Comparison of ENCODE assay signal across 8 mouse cellular contexts in the genomic region with DNA sequence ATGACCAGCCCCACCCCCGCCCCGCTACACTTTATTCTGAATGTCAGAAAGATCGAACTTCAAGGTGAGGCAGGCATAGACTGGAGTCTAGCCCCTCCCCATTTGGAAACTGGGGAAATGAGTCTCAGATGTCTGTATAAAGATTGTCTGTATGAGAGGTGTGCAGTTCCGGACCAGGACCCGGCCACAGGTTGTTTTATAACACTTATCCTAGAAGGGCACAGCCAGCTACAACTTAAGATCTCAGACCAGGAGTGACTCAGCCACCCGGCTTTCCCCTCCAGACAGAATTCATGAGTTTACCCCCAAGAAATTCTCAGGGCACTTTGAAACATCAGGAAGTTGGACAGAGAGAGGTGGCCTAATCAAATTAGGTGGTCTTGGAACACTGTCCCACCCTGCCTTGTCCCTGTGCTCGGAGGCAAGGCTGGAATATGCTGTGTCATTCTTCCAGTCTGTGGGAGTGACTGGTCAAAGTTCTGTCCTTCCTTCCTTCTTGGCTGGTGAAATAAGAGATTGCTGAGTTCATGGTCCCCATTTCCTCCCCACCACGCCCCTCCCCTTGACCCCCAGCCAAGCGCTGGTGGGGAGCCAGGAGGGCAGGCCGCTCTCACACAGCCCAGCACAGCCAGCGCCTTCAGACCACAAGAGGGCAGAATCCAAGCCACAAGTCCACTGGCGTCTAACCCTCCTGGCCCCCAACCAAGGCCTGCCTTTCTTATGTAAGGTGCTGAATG. TPM values are rescaled to one million over a fixed set of nuclear protein-coding genes. Genes with fewer than 3 reads are reported as not detected.
A peak's percentile ranks its signal among the peaks of the same experiment; 100 is the strongest.
DNase-seq lines count a peak whose midpoint lies in the region; ATAC-seq and TF ChIP-seq lines count a peak whose summit lies in the region.

No protein-coding gene starts in this region.

- peak; percentile 78; the same call in 1 of the 2 replicates for ATAC-seq in hindbrain, embryonic 15.5 days (ENCODE audit: low FRiP score, low read depth)
- ATAC-seq in hindbrain, embryonic 13.5 days (ENCODE audit: low FRiP score), result no peak
- peak; percentile 88 for ATAC-seq in kidney, embryonic 14.5 days (ENCODE audit: low FRiP score, low TSS enrichment)
- ATAC-seq in limb, embryonic 13.5 days (ENCODE audit: low FRiP score, low read depth), result 0 out of 2 replicates have a peak, but pooled peaks have one; percentile 36

- no peak for TF ChIP-seq POLR2A in testis, adult 2 months (IDR thresholded peaks at IDR 0.05; ENCODE audit: control insufficient read depth, low read depth, low read length)

- H3K9ac ChIP-seq in hindbrain, embryonic 15.5 days, result no peak overlapping the region
- no peak overlapping the region for H3K9ac ChIP-seq in hindbrain, embryonic 13.5 days
- no peak overlapping the region for H3K9ac ChIP-seq in kidney, embryonic 14.5 days (ENCODE audit: low read depth, low read length)
- no peak overlapping the region for H3K9ac ChIP-seq in limb, embryonic 13.5 days

- H3K4me1 ChIP-seq in hindbrain, embryonic 15.5 days (replicated peaks), result no peaks in the 10 kb centered on the region
- 0 out of 2 replicates have a peak, but pooled peaks cover 8% of the 10 kb centered on the region for H3K4me1 ChIP-seq in hindbrain, embryonic 13.5 days (replicated peaks)
- H3K4me1 ChIP-seq in kidney, embryonic 14.5 days (ENCODE audit: control insufficient read depth, insufficient read depth, low read length), result peaks cover 16% of the 10 kb centered on the region
- peaks cover 15% of the 10 kb centered on the region for H3K4me1 ChIP-seq in limb, embryonic 13.5 days
- peaks cover 18% of the 10 kb centered on the region for H3K4me1 ChIP-seq in testis, adult 2 months (ENCODE audit: control insufficient read depth, insufficient read depth, low read length)

- no peak overlapping the region for H3K4me3 ChIP-seq in hindbrain, embryonic 15.5 days
- H3K4me3 ChIP-seq in hindbrain, embryonic 13.5 days, result no peak overlapping the region
- no peak overlapping the region for H3K4me3 ChIP-seq in kidney, embryonic 14.5 days (ENCODE audit: low read length)
- H3K4me3 ChIP-seq in limb, embryonic 13.5 days, result no peak overlapping the region
- H3K4me3 ChIP-seq in testis, adult 2 months (ENCODE audit: control insufficient read depth, low read depth, low read length), result no peak overlapping the region

- H3K36me3 ChIP-seq in hindbrain, embryonic 15.5 days, result peaks cover 15% of the 10 kb centered on the region
- peaks cover 20% of the 10 kb centered on the region for H3K36me3 ChIP-seq in hindbrain, embryonic 13.5 days
- peaks cover 6% of the 10 kb centered on the region for H3K36me3 ChIP-seq in kidney, embryonic 14.5 days (ENCODE audit: control insufficient read depth, insufficient read depth, low read length)
- peaks cover 22% of the 10 kb centered on the region for H3K36me3 ChIP-seq in limb, embryonic 13.5 days
- H3K36me3 ChIP-seq in testis, adult 2 months (ENCODE audit: control insufficient read depth, insufficient read depth, low read length), result no peaks in the 10 kb centered on the region

- no peaks in the 10 kb centered on the region for H3K27me3 ChIP-seq in hindbrain, embryonic 15.5 days
- H3K27me3 ChIP-seq in hindbrain, embryonic 13.5 days, result no peaks in the 10 kb centered on the region
- H3K27me3 ChIP-seq in kidney, embryonic 14.5 days (ENCODE audit: control insufficient read depth, insufficient read depth, low read length), result no peaks in the 10 kb centered on the region
- H3K27me3 ChIP-seq in limb, embryonic 13.5 days, result no peaks in the 10 kb centered on the region
- no peaks in the 10 kb centered on the region for H3K27me3 ChIP-seq in testis, adult 2 months (ENCODE audit: control insufficient read depth, insufficient read depth, low read length)

- peak; percentile 79 to 83 for DNase-seq in cerebellum, postnatal 10 days
- peak; percentile 77 for DNase-seq in gonadal fat pad, adult 2 months (ENCODE audit: low read depth)
- peak; percentile 67 to 68 for DNase-seq in natural killer cell, adult 2 months (ENCODE audit: low spot score in 2 of 2)

- H3K4me2 ChIP-seq in hindbrain, embryonic 15.5 days, result no peak overlapping the region
- no peak overlapping the region for H3K4me2 ChIP-seq in hindbrain, embryonic 13.5 days
- no peak overlapping the region for H3K4me2 ChIP-seq in kidney, embryonic 14.5 days (replicated peaks; ENCODE audit: low read depth, low read length)
- 0 out of 2 replicates have a peak overlapping the region, but pooled peaks have one; percentile 3 for H3K4me2 ChIP-seq in limb, embryonic 13.5 days (replicated peaks)

- H3K27ac ChIP-seq in hindbrain, embryonic 15.5 days (replicated peaks), result no peak overlapping the region
- no peak overlapping the region for H3K27ac ChIP-seq in hindbrain, embryonic 13.5 days
- 0 out of 2 replicates have a peak overlapping the region, but pooled peaks have one; percentile 39 for H3K27ac ChIP-seq in kidney, embryonic 14.5 days (ENCODE audit: low read depth, low read length)
- H3K27ac ChIP-seq in limb, embryonic 13.5 days, result no peak overlapping the region; the same call in 1 of the 2 replicates
- H3K27ac ChIP-seq in testis, adult 2 months (ENCODE audit: control insufficient read depth, insufficient read depth, low read depth, low read length), result peak overlapping the region; percentile 75; the same call in 1 of the 2 replicates

- no peaks in the 10 kb centered on the region for H3K9me3 ChIP-seq in hindbrain, embryonic 15.5 days
- no peaks in the 10 kb centered on the region for H3K9me3 ChIP-seq in hindbrain, embryonic 13.5 days
- no peaks in the 10 kb centered on the region for H3K9me3 ChIP-seq in kidney, embryonic 14.5 days (ENCODE audit: control insufficient read depth, low read length)
- H3K9me3 ChIP-seq in limb, embryonic 13.5 days, result no peaks in the 10 kb centered on the region

- peak; percentile 45; the same call in 1 of the 2 replicates for TF ChIP-seq CTCF in testis, adult 2 months (IDR thresholded peaks at IDR 0.05; ENCODE audit: control insufficient read depth, insufficient read depth, insufficient replicate concordance, low read depth, low read length)

- WGBS in hindbrain, embryonic 15.5 days, result 58% methylated on average over 12 of the region's 12 CpGs
- WGBS in hindbrain, embryonic 13.5 days, result 59% methylated on average over 12 of the region's 12 CpGs
- 50% methylated on average over 12 of the region's 12 CpGs for WGBS in kidney, embryonic 14.5 days
- WGBS in limb, embryonic 13.5 days, result 56% methylated on average over 12 of the region's 12 CpGs

RNA-seq across cellular contexts. Expression of a gene that starts 9.7 kb away (rescaled TPM):
- polyA plus RNA-seq in hindbrain, embryonic 15.5 days (2015; fragmentation: Nextera tagmentation; extraction: Ambion mirVana), result 127 and 137 TPM in 2 replicates
- polyA plus RNA-seq in hindbrain, embryonic 13.5 days (2015; fragmentation: Nextera tagmentation; extraction: Ambion mirVana), result 104 and 109 TPM in 2 replicates
- polyA plus RNA-seq in gonadal fat pad, adult 2 months (2012; rRNA removed), result 790 and 869 TPM in 2 replicates
- polyA plus RNA-seq in kidney, embryonic 14.5 days (2014; fragmentation: Nextera tagmentation; extraction: Ambion mirVana), result 78.8 and 101 TPM in 2 replicates
- 255 and 260 TPM in 2 replicates for polyA plus RNA-seq in limb, embryonic 13.5 days (2015; fragmentation: Nextera tagmentation; extraction: Ambion mirVana)
- 154 and 177 TPM in 2 replicates for polyA plus RNA-seq in testis, adult 2 months (2012; rRNA removed)

RNA-seq across cellular contexts. Expression of a gene that starts 34.8 kb away (rescaled TPM):
- 1.3 and 1.6 TPM in 2 replicates for polyA plus RNA-seq in hindbrain, embryonic 15.5 days (2015; fragmentation: Nextera tagmentation; extraction: Ambion mirVana)
- 1.7 and 1.8 TPM in 2 replicates for polyA plus RNA-seq in hindbrain, embryonic 13.5 days (2015; fragmentation: Nextera tagmentation; extraction: Ambion mirVana)
- 17.4 and 21.3 TPM in 2 replicates for polyA plus RNA-seq in gonadal fat pad, adult 2 months (2012; rRNA removed)
- 2.2 and 2.4 TPM in 2 replicates for polyA plus RNA-seq in kidney, embryonic 14.5 days (2014; fragmentation: Nextera tagmentation; extraction: Ambion mirVana)
- polyA plus RNA-seq in limb, embryonic 13.5 days (2015; fragmentation: Nextera tagmentation; extraction: Ambion mirVana), result 2.1 and 3.2 TPM in 2 replicates
- polyA plus RNA-seq in testis, adult 2 months (2012; rRNA removed), result 3.3 and 3.9 TPM in 2 replicates

RNA-seq across cellular contexts. Expression of a gene that starts 38.2 kb away (rescaled TPM):
- 62.5 and 68.3 TPM in 2 replicates for polyA plus RNA-seq in hindbrain, embryonic 15.5 days (2015; fragmentation: Nextera tagmentation; extraction: Ambion mirVana)
- polyA plus RNA-seq in hindbrain, embryonic 13.5 days (2015; fragmentation: Nextera tagmentation; extraction: Ambion mirVana), result 55.0 and 59.7 TPM in 2 replicates
- polyA plus RNA-seq in gonadal fat pad, adult 2 months (2012; rRNA removed), result 45.5 and 48.9 TPM in 2 replicates
- 42.2 and 59.7 TPM in 2 replicates for polyA plus RNA-seq in kidney, embryonic 14.5 days (2014; fragmentation: Nextera tagmentation; extraction: Ambion mirVana)
- 59.0 and 60.5 TPM in 2 replicates for polyA plus RNA-seq in limb, embryonic 13.5 days (2015; fragmentation: Nextera tagmentation; extraction: Ambion mirVana)
- 21.9 and 28.4 TPM in 2 replicates for polyA plus RNA-seq in testis, adult 2 months (2012; rRNA removed)

RNA-seq across cellular contexts. Expression of a gene that starts 38.7 kb away (rescaled TPM):
- polyA plus RNA-seq in hindbrain, embryonic 15.5 days (2015; fragmentation: Nextera tagmentation; extraction: Ambion mirVana), result 3.8 and 3.9 TPM in 2 replicates
- 3.9 TPM in 2 replicates for polyA plus RNA-seq in hindbrain, embryonic 13.5 days (2015; fragmentation: Nextera tagmentation; extraction: Ambion mirVana)
- 4.7 and 4.8 TPM in 2 replicates for polyA plus RNA-seq in gonadal fat pad, adult 2 months (2012; rRNA removed)
- 1.6 and 2.4 TPM in 2 replicates for polyA plus RNA-seq in kidney, embryonic 14.5 days (2014; fragmentation: Nextera tagmentation; extraction: Ambion mirVana)
- 2.1 TPM in 2 replicates for polyA plus RNA-seq in limb, embryonic 13.5 days (2015; fragmentation: Nextera tagmentation; extraction: Ambion mirVana)
- 138 and 140 TPM in 2 replicates for polyA plus RNA-seq in testis, adult 2 months (2012; rRNA removed)

RNA-seq across cellular contexts. Expression of a gene that starts 38.7 kb away (rescaled TPM):
- not detected in 2 replicates for polyA plus RNA-seq in hindbrain, embryonic 15.5 days (2015; fragmentation: Nextera tagmentation; extraction: Ambion mirVana)
- not detected in 2 replicates for polyA plus RNA-seq in hindbrain, embryonic 13.5 days (2015; fragmentation: Nextera tagmentation; extraction: Ambion mirVana)
- 0.33 TPM in 1 of 2 replicates, not detected in the other for polyA plus RNA-seq in gonadal fat pad, adult 2 months (2012; rRNA removed)
- polyA plus RNA-seq in kidney, embryonic 14.5 days (2014; fragmentation: Nextera tagmentation; extraction: Ambion mirVana), result not detected in 2 replicates
- polyA plus RNA-seq in limb, embryonic 13.5 days (2015; fragmentation: Nextera tagmentation; extraction: Ambion mirVana), result not detected in 2 replicates
- 0.14 TPM in 1 of 2 replicates, not detected in the other for polyA plus RNA-seq in testis, adult 2 months (2012; rRNA removed)

Comparison
In these comparisons a context has a peak if more than half of its experiments do, and no peak if none do; other contexts are left out.
1. H3K27ac ChIP-seq: peak in kidney, embryonic 14.5 days (single experiment) and testis, adult 2 months (single experiment); none in hindbrain, embryonic 15.5 days (single experiment), hindbrain, embryonic 13.5 days (single experiment) and limb, embryonic 13.5 days (single experiment).
2. Peak in every context shown above with its lines, with median percentiles within 50 percentile points of each other: DNase-seq.